ENCODE assay signal across 16 mouse cellular contexts in the genomic region with DNA sequence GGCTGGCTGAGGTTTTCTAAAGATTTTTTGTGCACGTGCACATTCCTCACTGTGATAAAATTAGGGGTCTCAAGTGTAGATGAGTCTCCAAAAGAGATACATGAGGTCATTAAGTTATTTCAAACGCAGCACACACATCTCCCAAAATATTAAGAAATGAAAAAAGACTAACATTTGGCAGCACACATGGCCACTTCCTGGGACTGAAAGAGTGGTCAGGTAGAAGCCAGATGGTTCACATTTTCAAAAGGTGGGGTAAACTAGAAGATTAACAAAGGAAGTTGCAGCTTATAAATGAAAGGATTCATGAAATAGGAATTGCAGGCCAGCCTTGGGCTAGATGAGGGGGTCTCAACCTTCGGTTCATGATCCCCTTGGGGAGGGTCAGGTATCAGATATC.
"Had no signal": no experiment of that assay in that cellular context is flagged by ENCODE, and none has a peak within 500 bp of the region (broad histone marks: within the 10 kb centered on the region; RNA-seq: fewer than 3 reads in every experiment).

No protein-coding gene starts in this region.

- H3K4me3 ChIP-seq: lung, embryonic 15.5 days; megakaryocyte, embryonic 14.5 days; midbrain, embryonic 13.5 days; midbrain, embryonic 15.5 days; neural tube, embryonic 12.5 days; stomach, embryonic 15.5 days had no signal

- H3K9me3 ChIP-seq: lung, embryonic 15.5 days; megakaryocyte, embryonic 14.5 days; midbrain, embryonic 13.5 days; midbrain, embryonic 15.5 days; neural tube, embryonic 12.5 days; stomach, embryonic 15.5 days had no signal

- H3K4me2 ChIP-seq: lung, embryonic 15.5 days; midbrain, embryonic 11.5 days; midbrain, embryonic 13.5 days; midbrain, embryonic 15.5 days; neural tube, embryonic 12.5 days; stomach, embryonic 15.5 days had no signal

- DNase-seq: lung, adult 2 months; lung, postnatal 36 days; right cerebral cortex, postnatal 14 days; thymus, adult 2 months; thymus, postnatal 25 days; thymus, postnatal 4 days had no signal

- H3K36me3 ChIP-seq: lung, embryonic 15.5 days; midbrain, embryonic 13.5 days; midbrain, embryonic 15.5 days; neural tube, embryonic 12.5 days; stomach, embryonic 15.5 days had no signal

- H3K9ac ChIP-seq: lung, embryonic 15.5 days; midbrain, embryonic 13.5 days; midbrain, embryonic 15.5 days; neural tube, embryonic 12.5 days; stomach, embryonic 15.5 days had no signal

- H3K27me3 ChIP-seq: lung, embryonic 15.5 days; megakaryocyte, embryonic 14.5 days; midbrain, embryonic 13.5 days; midbrain, embryonic 15.5 days; neural tube, embryonic 12.5 days; stomach, embryonic 15.5 days had no signal

- H3K4me1 ChIP-seq: lung, embryonic 15.5 days; midbrain, embryonic 13.5 days; midbrain, embryonic 15.5 days; neural tube, embryonic 12.5 days; stomach, embryonic 15.5 days had no signal

- ATAC-seq: lung, postnatal 0 days; midbrain, embryonic 13.5 days; midbrain, embryonic 15.5 days had no signal

- H3K27ac ChIP-seq: lung, embryonic 15.5 days; macrophage; midbrain, embryonic 13.5 days; midbrain, embryonic 15.5 days; neural tube, embryonic 12.5 days; stomach, embryonic 15.5 days; stomach, postnatal 0 days had no signal
